Mouse (Mus musculus): ENCODE results near the gene Foxo1.
A peak's percentile ranks its signal among the peaks of the same experiment; 100 is the strongest.

- TF ChIP-seq EP300 (IDR thresholded peaks at IDR 0.05): 0 out of 2 replicates have a peak, but pooled peaks have one; percentile 20
- TF ChIP-seq CTCF (IDR thresholded peaks at IDR 0.05): no peak
Measured at GRCm38 (mm10) chr3:52342801-52343200, 74.7 kb downstream of the Foxo1 start.

Data from lung, postnatal 0 days (tissue).